Mouse (Mus musculus): Measurements from ENCODE around the gene Dcxr. TPM values are rescaled to one million over a fixed set of nuclear protein-coding genes. Genes with fewer than 3 reads are reported as not detected.

Dcxr gene
- polyA plus RNA-seq, 1 experiment from 2014 or later: 9.0 TPM

DNA sequence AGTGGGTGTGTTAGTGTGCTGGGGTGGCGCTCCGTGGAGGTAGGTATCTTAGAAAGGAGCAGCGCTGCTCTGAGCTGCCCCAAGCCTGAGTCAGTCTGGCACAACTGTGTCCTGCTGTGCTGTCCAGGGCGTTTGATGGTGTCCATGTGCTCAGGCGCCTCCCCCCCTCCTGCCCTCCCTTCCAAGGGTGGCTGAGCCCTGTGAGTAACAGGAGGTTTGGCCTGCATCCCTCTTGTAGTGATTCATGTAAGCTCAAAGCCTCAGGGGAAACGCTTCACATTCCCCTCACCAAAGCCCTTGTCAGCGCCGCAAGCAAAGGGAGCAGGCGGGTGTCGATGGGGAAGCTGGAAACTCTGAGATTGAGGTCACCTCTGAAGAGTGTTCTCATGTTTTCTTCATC is 29.3 kb downstream of the Dcxr start:
- no peak overlapping the region for H3K4me3 ChIP-seq
- no peak overlapping the region for H3K27ac ChIP-seq (replicated peaks)
- no peaks in the 10 kb centered on the region for H3K9me3 ChIP-seq
- no peak overlapping the region for H3K4me2 ChIP-seq (replicated peaks)
- no peak overlapping the region for H3K9ac ChIP-seq (replicated peaks)
- peaks cover 18% of the 10 kb centered on the region for H3K36me3 ChIP-seq
- peaks cover 6% of the 10 kb centered on the region; the same call in 1 of the 2 replicates for H3K4me1 ChIP-seq
- ATAC-seq (replicated peaks): no peak
- H3K27me3 ChIP-seq: no peaks in the 10 kb centered on the region
- WGBS: 74% methylated on average over 10 of the region's 10 CpGs

DNA sequence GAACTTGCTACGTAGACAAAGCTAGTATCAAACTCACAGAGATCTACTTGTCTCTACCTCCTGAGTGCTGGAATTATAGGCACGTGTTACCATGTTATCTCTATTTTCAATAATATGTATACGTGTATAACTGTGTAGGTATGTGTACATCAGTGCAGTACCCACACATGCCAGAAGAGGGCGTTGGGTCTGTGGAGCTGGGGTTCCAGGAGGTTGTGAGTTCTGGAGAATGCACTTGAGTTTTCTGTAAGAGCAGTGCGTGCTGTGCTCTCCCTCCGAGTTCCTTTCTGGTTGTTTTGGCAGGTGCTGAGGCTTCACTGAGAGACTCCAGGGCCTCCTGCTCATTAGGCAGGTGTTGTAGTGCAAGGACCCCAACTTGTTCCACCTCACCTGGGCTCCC is 30.5 kb downstream of the Dcxr start:
- H3K36me3 ChIP-seq: peaks cover 13% of the 10 kb centered on the region; the same call in 1 of the 2 replicates
- no peaks in the 10 kb centered on the region for H3K27me3 ChIP-seq
- H3K4me1 ChIP-seq: peaks cover 6% of the 10 kb centered on the region; the same call in 1 of the 2 replicates
- no peak overlapping the region for H3K9ac ChIP-seq (replicated peaks)
- 92% methylated on average over 6 of the region's 6 CpGs for WGBS
- H3K4me3 ChIP-seq: no peak overlapping the region
- H3K9me3 ChIP-seq: no peaks in the 10 kb centered on the region
- no peak overlapping the region for H3K4me2 ChIP-seq (replicated peaks)
- H3K27ac ChIP-seq (replicated peaks): no peak overlapping the region
- no peak for ATAC-seq (replicated peaks)

DNA sequence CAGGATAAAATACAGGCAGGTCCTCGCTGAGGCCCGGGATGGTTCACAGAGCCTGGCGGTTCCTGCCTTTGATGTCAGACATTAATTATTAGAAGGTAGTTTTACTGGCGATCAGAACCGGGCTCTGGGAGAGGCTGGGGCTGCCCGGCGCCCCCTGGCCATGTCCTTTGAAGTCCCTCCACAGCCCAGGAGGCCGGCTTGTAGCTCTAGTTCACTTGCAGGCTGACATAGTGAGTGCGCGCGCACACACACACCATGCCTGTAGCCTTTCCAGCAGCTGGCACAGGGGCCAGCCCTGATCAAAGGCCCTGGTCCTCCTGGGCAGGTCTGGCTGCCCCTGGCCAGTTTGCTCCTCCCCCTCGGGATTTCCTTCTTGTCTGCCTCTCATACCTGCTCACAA is 31.4 kb downstream of the Dcxr start:
- H3K9me3 ChIP-seq: no peaks in the 10 kb centered on the region
- peak overlapping the region; percentile 18 for H3K27ac ChIP-seq (replicated peaks)
- no peak for ATAC-seq (replicated peaks)
- WGBS: 56% methylated on average over 12 of the region's 12 CpGs
- no peak overlapping the region for H3K9ac ChIP-seq (replicated peaks)
- peaks cover 13% of the 10 kb centered on the region; the same call in 1 of the 2 replicates for H3K36me3 ChIP-seq
- H3K4me2 ChIP-seq (replicated peaks): no peak overlapping the region
- H3K4me3 ChIP-seq: no peak overlapping the region
- H3K4me1 ChIP-seq: peaks cover 6% of the 10 kb centered on the region; the same call in 1 of the 2 replicates
- H3K27me3 ChIP-seq: no peaks in the 10 kb centered on the region

DNA sequence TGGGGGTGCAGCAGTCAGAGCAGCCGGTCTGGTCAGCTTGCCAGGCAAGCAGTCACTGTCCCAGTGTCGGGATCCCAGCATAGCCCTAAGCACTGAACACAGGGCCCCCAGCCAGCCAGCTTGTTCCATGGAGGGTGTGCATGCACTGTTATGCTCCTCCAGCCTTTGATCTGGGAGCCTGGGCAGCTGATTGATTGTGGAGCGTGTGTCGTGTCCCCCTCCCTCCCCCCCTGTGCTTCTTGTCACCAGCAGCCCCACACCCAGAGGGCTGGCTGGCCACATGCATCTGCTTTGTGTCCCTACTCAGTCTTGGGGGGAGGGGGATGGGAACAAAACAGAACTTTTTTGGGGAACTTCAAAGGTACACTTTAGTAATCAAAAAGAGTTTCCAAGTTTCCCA is 31.9 kb downstream of the Dcxr start:
- ATAC-seq (replicated peaks): 0 out of 2 replicates have a peak, but pooled peaks have one; percentile 26
- Histone ChIP-seq H3K27me3 (no peaks in the 10 kb centered on the region), H3K9me3 (no peaks in the 10 kb centered on the region), H3K36me3 (peaks cover 15% of the 10 kb centered on the region; the same call in 1 of the 2 replicates), H3K4me3 (no peak overlapping the region), H3K4me1 (peaks cover 6% of the 10 kb centered on the region; the same call in 1 of the 2 replicates), H3K9ac (replicated peaks) (no peak overlapping the region), H3K27ac (replicated peaks) (peak overlapping the region; percentile 18; the same call in 1 of the 2 replicates), H3K4me2 (replicated peaks) (no peak overlapping the region)
- 24% methylated on average over 4 of the region's 4 CpGs for WGBS

DNA sequence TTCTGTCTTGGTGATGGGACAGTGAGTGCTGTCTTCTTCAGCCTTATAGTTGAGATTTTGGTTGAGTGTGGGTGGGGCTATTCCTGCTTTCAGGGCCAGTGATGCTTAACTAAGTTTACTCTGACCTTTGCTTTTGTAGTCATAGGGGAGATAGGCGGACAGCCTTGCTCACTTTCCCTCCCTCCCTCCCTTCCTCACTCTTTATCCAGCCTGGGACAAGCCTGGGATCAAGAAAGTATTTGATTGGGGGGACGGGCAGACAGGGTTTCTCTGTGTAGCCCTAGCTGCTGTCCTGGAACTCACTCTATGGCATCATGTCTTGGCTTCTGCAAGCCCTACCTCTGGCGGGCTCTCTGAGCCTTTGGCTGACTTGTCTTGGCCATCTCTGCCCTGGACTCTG is 33.6 kb downstream of the Dcxr start:
- Histone ChIP-seq H3K4me2 (replicated peaks) (no peak overlapping the region), H3K36me3 (peaks cover 27% of the 10 kb centered on the region; the same call in 1 of the 2 replicates), H3K4me3 (no peak overlapping the region), H3K27me3 (no peaks in the 10 kb centered on the region), H3K9ac (replicated peaks) (no peak overlapping the region), H3K4me1 (peaks cover 6% of the 10 kb centered on the region; the same call in 1 of the 2 replicates), H3K9me3 (no peaks in the 10 kb centered on the region), H3K27ac (replicated peaks) (no peak overlapping the region)
- 54% methylated on average over 3 of the region's 3 CpGs for WGBS
- ATAC-seq (replicated peaks): no peak

DNA sequence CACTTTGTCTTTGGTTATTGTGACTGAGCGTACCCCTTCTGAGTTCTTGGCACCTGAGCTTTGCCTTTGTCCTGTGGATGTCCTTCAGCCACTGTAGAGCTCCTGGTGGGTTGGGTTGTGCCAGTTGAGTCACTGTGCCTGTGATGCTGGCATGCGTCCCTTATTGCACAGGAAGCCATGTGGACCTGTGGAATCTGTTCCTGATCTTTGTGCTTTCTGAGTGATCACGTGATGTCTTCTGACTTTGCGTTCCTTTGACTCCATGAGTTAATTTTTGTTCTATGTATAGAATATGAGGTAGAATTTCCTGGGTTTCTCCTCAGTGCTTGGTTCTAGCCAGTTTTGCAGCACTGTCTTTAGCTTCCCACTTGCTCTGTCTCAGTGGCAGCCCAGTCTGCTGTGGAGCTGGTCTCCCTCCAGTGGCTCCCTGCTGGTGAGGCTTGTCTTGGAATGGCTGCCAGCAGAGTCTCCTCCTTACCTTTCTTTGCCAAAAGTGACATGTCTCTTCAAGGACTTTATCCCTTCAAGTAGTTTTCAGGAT is 34.5 kb downstream of the Dcxr start:
- Histone ChIP-seq H3K9ac (replicated peaks) (no peak overlapping the region), H3K4me1 (peaks cover 6% of the 10 kb centered on the region; the same call in 1 of the 2 replicates), H3K27me3 (no peaks in the 10 kb centered on the region), H3K4me2 (replicated peaks) (no peak overlapping the region), H3K36me3 (peaks cover 33% of the 10 kb centered on the region; the same call in 1 of the 2 replicates), H3K27ac (replicated peaks) (no peak overlapping the region), H3K4me3 (no peak overlapping the region), H3K9me3 (no peaks in the 10 kb centered on the region)
- no peak for ATAC-seq (replicated peaks)
- WGBS: 92% methylated on average over 4 of the region's 4 CpGs

DNA sequence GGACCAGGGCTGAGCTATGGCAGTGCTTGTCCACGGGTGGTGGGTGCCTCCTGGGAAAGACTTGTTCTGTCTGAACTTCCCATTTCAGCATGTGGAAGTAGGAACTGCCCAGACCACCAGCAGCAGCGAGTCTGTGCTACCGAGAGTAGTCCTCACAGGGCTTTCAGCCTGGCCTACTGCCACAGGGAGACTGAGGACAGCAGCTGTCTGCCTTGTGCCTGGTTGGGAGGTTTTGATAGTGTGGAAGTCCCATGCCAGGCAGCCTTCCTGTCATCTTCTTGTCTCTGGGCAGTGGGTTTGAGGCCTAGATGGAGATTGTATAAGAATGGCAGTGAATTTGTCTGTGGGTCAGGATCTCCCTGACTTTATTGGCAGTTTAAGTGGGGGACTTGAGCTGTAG is 37.7 kb downstream of the Dcxr start:
- Histone ChIP-seq H3K4me2 (replicated peaks) (no peak overlapping the region), H3K9me3 (no peaks in the 10 kb centered on the region), H3K4me3 (no peak overlapping the region), H3K9ac (replicated peaks) (no peak overlapping the region), H3K36me3 (peaks cover 34% of the 10 kb centered on the region; the same call in 1 of the 2 replicates), H3K4me1 (no peaks in the 10 kb centered on the region), H3K27me3 (no peaks in the 10 kb centered on the region), H3K27ac (replicated peaks) (no peak overlapping the region)
- 84% methylated on average over 3 of the region's 3 CpGs for WGBS
- no peak for ATAC-seq (replicated peaks)

DNA sequence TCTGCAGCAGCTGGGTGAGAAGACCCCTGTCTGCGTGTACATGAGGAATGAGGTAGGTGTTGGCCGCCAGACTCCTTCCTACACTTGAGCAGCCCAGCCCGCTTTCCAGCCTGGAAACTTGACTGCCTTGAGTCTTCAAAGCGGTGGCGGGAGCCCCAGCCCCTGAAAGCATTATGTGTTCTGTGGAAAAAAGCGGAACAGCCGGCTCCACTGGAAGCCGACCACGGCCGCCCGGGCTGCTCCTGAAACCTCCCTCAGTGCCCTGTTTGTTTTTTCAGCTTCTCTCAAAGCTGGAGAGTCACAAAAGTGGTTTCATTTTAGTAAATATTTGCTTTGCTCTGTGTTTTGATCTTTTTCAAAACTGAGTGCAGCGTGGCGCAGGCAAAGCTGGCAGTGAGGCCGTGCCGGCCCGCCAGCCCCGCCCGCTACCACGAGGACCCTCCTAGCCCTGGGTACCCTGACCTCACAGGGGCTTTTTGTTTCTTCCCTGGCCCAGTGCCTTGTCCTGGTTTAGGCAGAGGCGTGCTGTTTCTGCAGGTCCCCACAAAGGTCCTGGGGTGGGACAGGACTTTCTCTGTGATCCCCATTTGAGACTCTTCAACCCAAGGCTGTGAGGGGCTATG is 40.3 kb downstream of the Dcxr start:
- Histone ChIP-seq H3K27ac (replicated peaks) (no peak overlapping the region), H3K4me3 (no peak overlapping the region), H3K4me1 (no peaks in the 10 kb centered on the region), H3K9me3 (no peaks in the 10 kb centered on the region), H3K9ac (replicated peaks) (no peak overlapping the region), H3K4me2 (replicated peaks) (no peak overlapping the region), H3K27me3 (no peaks in the 10 kb centered on the region), H3K36me3 (peaks cover 45% of the 10 kb centered on the region)
- no peak for ATAC-seq (replicated peaks)
- 77% methylated on average over 20 of the region's 20 CpGs for WGBS

DNA sequence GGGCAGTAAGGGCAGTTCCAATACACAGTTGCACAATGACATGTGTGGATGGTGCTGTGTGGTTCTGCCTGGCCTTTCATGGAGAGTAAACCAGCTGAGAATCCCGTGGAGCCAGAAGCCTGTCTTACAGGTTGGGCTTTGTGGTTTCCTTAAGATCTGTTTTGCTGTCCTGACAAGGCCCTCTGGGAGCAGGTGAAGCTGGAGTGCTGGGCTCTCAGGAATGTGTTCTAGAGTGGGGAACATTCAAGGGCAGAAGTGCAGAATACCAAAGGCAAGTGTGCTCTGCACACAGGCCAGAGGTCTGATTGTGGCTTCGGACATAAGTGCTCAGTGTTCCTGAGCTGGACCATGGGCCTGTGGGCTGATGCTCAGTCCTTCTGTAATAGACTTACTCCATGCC is 42.4 kb downstream of the Dcxr start:
- no peak for ATAC-seq (replicated peaks)
- Histone ChIP-seq H3K9ac (replicated peaks) (no peak overlapping the region), H3K27ac (replicated peaks) (no peak overlapping the region), H3K4me3 (no peak overlapping the region), H3K9me3 (no peaks in the 10 kb centered on the region), H3K27me3 (no peaks in the 10 kb centered on the region), H3K4me1 (no peaks in the 10 kb centered on the region), H3K4me2 (replicated peaks) (no peak overlapping the region), H3K36me3 (peaks cover 58% of the 10 kb centered on the region)
- 93% methylated on average over 2 of the region's 2 CpGs for WGBS

DNA sequence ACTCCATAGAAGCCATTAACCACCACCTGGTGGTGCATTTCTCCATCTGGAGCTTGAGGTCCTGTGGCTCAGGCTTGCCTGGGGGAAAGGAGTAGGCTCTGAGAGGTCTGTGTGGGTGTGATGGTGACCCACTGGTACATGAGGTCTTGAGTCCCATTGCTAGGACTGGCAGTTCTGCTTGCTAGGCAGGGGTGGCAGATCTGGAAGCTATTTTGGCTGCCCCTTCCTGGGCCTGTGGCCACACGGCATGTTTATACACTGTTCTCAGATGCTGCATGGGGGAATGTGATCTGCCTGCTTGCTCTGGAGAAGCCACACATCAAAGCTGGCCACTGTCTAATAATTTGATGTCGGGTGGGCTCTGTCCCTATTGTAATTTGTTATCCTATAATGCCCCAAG is 43.0 kb downstream of the Dcxr start:
- H3K36me3 ChIP-seq: peaks cover 58% of the 10 kb centered on the region
- no peaks in the 10 kb centered on the region for H3K4me1 ChIP-seq
- WGBS: 94% methylated on average over 2 of the region's 2 CpGs
- no peak for ATAC-seq (replicated peaks)
- no peak overlapping the region for H3K9ac ChIP-seq (replicated peaks)
- no peak overlapping the region for H3K27ac ChIP-seq (replicated peaks)
- H3K9me3 ChIP-seq: no peaks in the 10 kb centered on the region
- H3K27me3 ChIP-seq: no peaks in the 10 kb centered on the region
- no peak overlapping the region for H3K4me3 ChIP-seq
- no peak overlapping the region for H3K4me2 ChIP-seq (replicated peaks)

DNA sequence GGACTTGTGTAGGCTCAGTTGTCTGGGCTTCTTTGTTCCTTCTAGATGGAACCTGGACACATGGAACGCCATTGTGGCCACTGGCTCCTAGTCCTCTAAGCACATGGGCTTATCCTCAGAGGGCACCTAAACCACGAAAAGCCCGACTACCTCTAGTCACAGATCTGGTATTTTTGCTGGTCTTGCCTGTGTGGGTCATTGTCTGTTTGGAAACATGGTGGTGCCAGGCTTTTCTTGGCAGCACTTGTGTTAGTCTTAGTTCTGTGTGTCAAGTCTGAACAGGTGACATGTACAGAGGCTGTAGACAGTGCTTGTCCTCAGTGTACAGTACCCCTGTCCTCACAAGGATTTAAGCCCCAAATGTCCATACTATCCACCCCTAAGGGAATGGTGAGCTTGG is 43.5 kb downstream of the Dcxr start:
- ATAC-seq (replicated peaks): no peak
- Histone ChIP-seq H3K4me1 (no peaks in the 10 kb centered on the region), H3K9me3 (no peaks in the 10 kb centered on the region), H3K4me3 (no peak overlapping the region), H3K27me3 (no peaks in the 10 kb centered on the region), H3K4me2 (replicated peaks) (no peak overlapping the region), H3K36me3 (peaks cover 56% of the 10 kb centered on the region), H3K9ac (replicated peaks) (no peak overlapping the region), H3K27ac (replicated peaks) (no peak overlapping the region)
- 88% methylated on average over 3 of the region's 3 CpGs for WGBS

DNA sequence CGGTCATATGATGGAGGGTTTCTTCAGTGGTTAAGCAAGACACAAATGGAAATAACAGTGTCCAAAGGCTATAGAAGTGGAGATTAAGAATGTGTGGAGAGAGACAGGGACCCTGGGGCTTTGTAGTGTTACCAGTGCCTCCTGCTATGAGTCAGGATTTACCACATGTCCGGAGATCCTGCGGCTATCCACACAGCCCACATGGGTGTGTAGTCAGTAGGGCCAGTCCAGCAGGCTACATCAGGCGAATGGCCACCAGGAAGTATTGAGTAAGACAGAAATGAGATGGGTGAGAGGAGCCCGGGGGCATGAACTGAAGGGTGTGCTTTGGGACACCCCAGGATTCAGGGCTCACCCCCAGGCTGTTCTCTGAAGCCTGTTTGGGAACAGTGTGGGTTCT is 44.4 kb downstream of the Dcxr start:
- H3K27ac ChIP-seq (replicated peaks): no peak overlapping the region
- H3K4me1 ChIP-seq: no peaks in the 10 kb centered on the region
- H3K4me2 ChIP-seq (replicated peaks): no peak overlapping the region
- H3K36me3 ChIP-seq: peaks cover 54% of the 10 kb centered on the region
- no peaks in the 10 kb centered on the region for H3K9me3 ChIP-seq
- H3K4me3 ChIP-seq: no peak overlapping the region
- H3K9ac ChIP-seq (replicated peaks): no peak overlapping the region
- WGBS: 95% methylated on average over 5 of the region's 5 CpGs
- no peak for ATAC-seq (replicated peaks)
- no peaks in the 10 kb centered on the region for H3K27me3 ChIP-seq

DNA sequence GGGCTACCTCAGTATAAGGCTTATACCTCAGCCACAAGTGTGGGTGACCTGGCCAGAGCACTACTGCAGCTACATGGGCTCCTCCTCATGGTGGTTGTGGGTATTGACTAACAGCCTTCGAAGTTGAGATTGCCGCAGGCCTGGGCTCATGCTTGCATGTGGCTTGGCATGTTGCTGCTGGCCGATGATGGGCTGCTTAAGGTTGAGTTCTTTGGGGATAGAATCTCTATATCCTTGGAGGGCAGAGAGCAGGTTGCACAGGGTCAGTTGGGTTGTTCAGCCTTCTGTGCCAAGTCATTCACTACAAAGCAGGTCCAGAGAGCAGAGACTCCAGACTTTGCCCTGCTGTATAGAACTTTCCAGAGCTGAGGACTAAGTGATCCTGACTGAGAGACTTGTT is 47.2 kb downstream of the Dcxr start:
- no peak overlapping the region for H3K9ac ChIP-seq (replicated peaks)
- 79% methylated on average over 3 of the region's 3 CpGs for WGBS
- no peaks in the 10 kb centered on the region for H3K27me3 ChIP-seq
- H3K27ac ChIP-seq (replicated peaks): no peak overlapping the region
- no peak for ATAC-seq (replicated peaks)
- H3K36me3 ChIP-seq: peaks cover 54% of the 10 kb centered on the region
- H3K9me3 ChIP-seq: no peaks in the 10 kb centered on the region
- no peak overlapping the region for H3K4me2 ChIP-seq (replicated peaks)
- H3K4me1 ChIP-seq: peaks cover 3% of the 10 kb centered on the region
- no peak overlapping the region for H3K4me3 ChIP-seq

Measured in forebrain, embryonic 15.5 days (tissue).